Mouse (Mus musculus) heart, embryonic 14.5 days (tissue): ENCODE measurements around the gene Pop5. TPM values are rescaled to one million over a fixed set of nuclear protein-coding genes. Genes with fewer than 3 reads are reported as not detected.
A peak's percentile ranks its signal among the peaks of the same experiment; 100 is the strongest.

Experiments
- ATAC-seq: fragments of 200-750 bp; cut with Nextera tagmentation; 2 replicates; pipeline ENCODE4 v1.8.0; 2017; ENCODE audit warnings: low read depth, moderate TSS enrichment; ENCODE audit not compliant: insufficient number of reproducible peaks, insufficient read depth, low FRiP score
- H3K27ac ChIP-seq, 2 experiments: fragments of 200-500 bp in 1 of 2; fragments of 300-500 bp in 1 of 2; sonication (generic) in 1 of 2; replicated peaks in 1 of 2; 2 replicates each; pipeline ENCODE4 v1.5.1; 2012 to 2014; ENCODE audit warnings: low read depth in 2 of 2, low read length in 2 of 2, control low read depth in 1 of 2, mild to moderate bottlenecking in 1 of 2, mixed read lengths in 1 of 2; ENCODE audit not compliant: control insufficient read depth in 1 of 2, insufficient read depth in 1 of 2
- H3K27me3 ChIP-seq: fragments of 300-500 bp; sonication (generic); 2 replicates; pipeline ENCODE4 v1.6.1; 2014; ENCODE audit warnings: mild to moderate bottlenecking, low read length, control low read depth; ENCODE audit not compliant: control insufficient read depth, insufficient read depth
- H3K36me3 ChIP-seq: fragments of 300-500 bp; sonication (generic); 2 replicates; pipeline ENCODE4 v1.6.1; 2014; ENCODE audit warnings: mild to moderate bottlenecking, control low read depth, low read length, mixed read lengths; ENCODE audit not compliant: control insufficient read depth, insufficient read depth
- H3K4me1 ChIP-seq, 2 experiments: fragments of 200-500 bp in 1 of 2; fragments of 300-500 bp in 1 of 2; sonication (generic) in 1 of 2; 2 replicates each; pipeline ENCODE4 v1.6.1; 2012 to 2014; ENCODE audit warnings: low read length in 2 of 2, control low read depth in 1 of 2, mixed read lengths in 1 of 2; ENCODE audit not compliant: control insufficient read depth in 2 of 2, insufficient read depth in 2 of 2
- H3K4me2 ChIP-seq: fragments of 300-500 bp; sonication (generic); 2 replicates; pipeline ENCODE4 v1.6.1; 2014; ENCODE audit warnings: mild to moderate bottlenecking, low read length
- H3K4me3 ChIP-seq, 2 experiments: fragments of 200-500 bp in 1 of 2; fragments of 300-500 bp in 1 of 2; sonication (generic) in 1 of 2; 2 replicates each; pipeline ENCODE4 v1.5.1; 2012 to 2014; ENCODE audit warnings: low read length in 2 of 2, mild to moderate bottlenecking in 2 of 2, control low read depth in 1 of 2, low read depth in 1 of 2, moderate library complexity in 1 of 2; ENCODE audit not compliant: control insufficient read depth in 1 of 2, insufficient read depth in 1 of 2
- H3K9ac ChIP-seq: fragments of 300-500 bp; sonication (generic); 2 replicates; pipeline ENCODE4 v1.6.1; 2014; ENCODE audit warnings: mild to moderate bottlenecking, low read length
- H3K9me3 ChIP-seq: fragments of 300-500 bp; sonication (generic); 2 replicates; pipeline ENCODE4 v1.6.1; 2016; ENCODE audit warnings: low read length, control low read depth; ENCODE audit not compliant: control insufficient read depth
- WGBS: fragments of 180-500 bp; shearing (Covaris S2); extraction: QIAGEN DNeasy Blood & Tissue Kit; methylation state at CpG from one replicate; pipeline ENCODE4 v1.1.7; 2014; 5-methylcytosine and 5-hydroxymethylcytosine counted together
- polyA plus RNA-seq: library from polyadenylated mRNA; unstranded; fragments of >200 nt; fragmentation: Nextera tagmentation; extraction: Ambion mirVana; gene quantifications from 2 replicates; pipeline ENCODE4 v1.2.1, GENCODE M21; 2014

Pop5 gene
- polyA plus RNA-seq, 1 experiment from 2014 or later = 66.7 TPM

DNA sequence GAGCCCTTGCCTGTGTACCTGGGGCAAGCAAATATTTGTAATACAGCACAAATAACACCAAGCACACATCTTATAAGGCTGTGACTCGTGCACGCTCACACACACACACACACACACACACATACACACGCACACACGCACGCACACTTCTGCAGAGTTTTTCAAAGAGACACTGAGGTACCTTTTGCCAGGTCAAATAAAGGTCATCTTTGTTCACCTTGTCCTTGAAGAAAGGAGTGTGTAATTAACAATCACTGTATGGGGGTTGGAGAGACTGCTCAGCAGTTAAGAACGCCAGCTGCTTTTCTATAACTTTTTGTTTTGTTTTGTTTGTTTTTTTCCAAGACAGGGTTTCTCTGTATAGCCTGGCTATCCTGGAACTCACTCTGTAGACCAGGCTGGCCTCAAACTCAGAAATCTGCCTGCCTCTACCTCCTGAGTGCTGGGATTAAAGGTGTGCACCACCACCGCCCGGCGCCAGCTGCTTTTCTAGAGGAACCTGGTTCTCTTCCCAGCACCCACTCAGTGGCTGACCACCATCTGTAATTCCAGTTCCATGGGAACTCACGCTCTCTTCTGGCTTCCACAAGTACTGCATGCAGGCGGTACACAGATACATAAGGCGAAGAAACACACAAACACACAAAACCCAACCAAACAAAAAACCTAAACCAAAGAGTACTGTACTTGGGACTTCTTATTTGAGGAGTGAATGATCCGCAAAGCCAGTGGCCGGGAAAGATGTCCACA is 2.4 kb upstream of the Pop5 start:
- Histone ChIP-seq H3K36me3 (no peaks in the 10 kb centered on the region), H3K27me3 (no peaks in the 10 kb centered on the region), H3K9me3 (no peaks in the 10 kb centered on the region), H3K4me3 (no peak overlapping the region), H3K4me1 (peaks cover 11 to 12% of the 10 kb centered on the region in 2 experiments), H3K4me2 (no peak overlapping the region), H3K27ac (no peak overlapping the region), H3K9ac (no peak overlapping the region)
- no peak for ATAC-seq
- 94% methylated on average over 14 of the region's 14 CpGs for WGBS

DNA sequence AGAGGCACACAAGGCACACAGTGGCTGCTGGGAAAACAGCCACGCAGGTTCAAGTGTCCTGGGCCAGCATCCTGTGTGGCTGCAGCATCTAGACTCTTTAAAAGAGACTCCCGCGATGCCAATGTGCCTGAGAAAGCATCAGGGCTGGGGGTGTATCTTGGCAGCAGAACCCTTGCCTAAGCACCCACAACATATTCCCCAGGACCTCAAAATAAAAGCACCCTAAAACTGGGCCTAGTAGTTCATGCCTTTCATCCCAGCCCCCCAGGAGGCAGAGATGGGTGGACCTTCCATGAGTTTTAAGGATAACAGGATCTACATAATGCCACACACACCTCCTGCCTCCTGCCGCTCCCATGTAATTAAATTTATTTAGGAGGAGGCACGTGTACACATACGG is 1.1 kb upstream of the Pop5 start:
- 66% methylated on average over 6 of the region's 6 CpGs for WGBS
- H3K36me3 ChIP-seq = peaks cover 3% of the 10 kb centered on the region; the same call in 1 of the 2 replicates
- H3K9me3 ChIP-seq = no peaks in the 10 kb centered on the region
- no peaks in the 10 kb centered on the region for H3K27me3 ChIP-seq
- H3K27ac ChIP-seq = no peak overlapping the region
- H3K9ac ChIP-seq = no peak overlapping the region
- H3K4me2 ChIP-seq = no peak overlapping the region
- no peak overlapping the region for H3K4me3 ChIP-seq
- H3K4me1 ChIP-seq = peaks cover 15 to 20% of the 10 kb centered on the region in 2 experiments
- ATAC-seq = no peak

DNA sequence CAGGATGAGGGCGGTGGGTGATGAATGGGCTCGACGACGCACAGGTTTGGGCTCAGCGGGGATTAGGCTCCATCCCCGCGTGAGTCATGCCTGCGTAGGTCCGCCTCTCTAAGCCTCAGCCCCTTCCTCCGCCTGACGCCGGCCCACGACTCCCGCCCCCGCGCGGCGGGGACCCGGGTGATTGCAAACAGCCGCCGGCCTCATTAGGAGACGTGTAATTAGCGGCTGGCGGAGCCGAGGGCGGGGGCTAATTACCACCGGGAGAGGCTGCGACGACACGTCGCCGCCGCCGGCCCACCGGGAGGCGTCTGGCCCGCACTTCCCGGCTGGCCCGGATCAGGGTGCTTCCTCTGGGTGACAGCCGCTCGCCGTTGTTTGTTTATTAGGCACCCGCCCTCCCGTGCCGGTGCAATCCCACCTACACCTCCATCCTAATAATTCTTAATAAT is 289 bp upstream of the Pop5 start:
- WGBS = under 1% methylated on average over 31 of the region's 45 CpGs
- no peaks in the 10 kb centered on the region for H3K9me3 ChIP-seq
- H3K27ac ChIP-seq = no peak overlapping the region; a peak in 1 of 4 replicates
- H3K36me3 ChIP-seq = peaks cover 11% of the 10 kb centered on the region
- peak overlapping the region; percentile 81 for H3K9ac ChIP-seq
- H3K27me3 ChIP-seq = no peaks in the 10 kb centered on the region
- H3K4me3 ChIP-seq = peak overlapping the region; percentile 50 to 65
- peaks cover 15 to 20% of the 10 kb centered on the region in 2 experiments for H3K4me1 ChIP-seq
- H3K4me2 ChIP-seq = peak overlapping the region; percentile 88
- peak; percentile 36; the same call in 1 of the 2 replicates for ATAC-seq

DNA sequence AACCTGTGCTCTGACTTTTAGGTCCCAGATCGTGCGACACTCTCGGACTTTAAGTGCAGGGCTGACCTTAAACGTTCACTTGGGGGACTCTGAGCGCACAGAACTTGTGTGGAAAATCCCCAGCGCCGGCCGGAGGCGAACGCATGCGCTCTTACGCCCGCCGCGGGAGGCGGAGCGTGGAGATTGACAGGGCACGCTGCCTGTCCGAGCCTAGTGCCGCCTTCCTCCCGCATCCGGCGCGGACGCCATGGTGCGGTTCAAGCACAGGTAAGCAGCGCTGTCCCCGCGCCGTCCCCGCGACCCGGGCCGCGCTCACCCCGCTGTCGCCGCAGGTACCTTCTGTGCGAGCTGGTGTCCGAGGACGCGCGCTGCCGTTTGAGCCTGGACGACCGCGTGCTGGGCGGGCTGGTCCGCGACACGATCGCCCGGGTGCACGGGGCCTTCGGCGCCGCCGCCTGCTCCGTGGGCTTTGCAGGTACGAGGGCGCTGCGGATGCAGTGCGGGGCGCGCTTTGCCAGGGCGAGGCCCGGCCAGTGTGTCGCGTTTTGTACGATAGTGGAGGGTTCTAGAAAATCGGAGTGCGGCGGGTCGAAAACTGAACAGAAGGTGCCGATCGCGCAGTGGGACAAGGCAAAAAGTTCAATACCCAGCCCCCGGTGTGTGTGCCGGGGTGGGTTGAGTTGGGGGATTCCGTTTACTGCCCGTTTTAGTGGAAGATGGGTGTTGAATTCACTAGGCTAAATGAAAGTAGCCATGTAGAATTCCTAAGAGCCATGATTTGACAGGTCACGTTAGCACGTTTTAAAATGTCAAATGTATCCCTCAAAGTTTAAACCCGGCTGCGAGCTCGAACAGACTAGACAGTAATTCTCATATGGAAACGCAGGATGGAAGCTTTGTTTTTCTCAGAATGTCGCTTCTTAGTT is 2.4 kb downstream of the Pop5 start:
- ATAC-seq = peak; percentile 84
- Histone ChIP-seq H3K9me3 (no peaks in the 10 kb centered on the region), H3K9ac (peak overlapping the region; percentile 85), H3K4me3 (peak overlapping the region; percentile 72 to 79), H3K36me3 (peaks cover 39% of the 10 kb centered on the region), H3K4me1 (peaks cover 7 to 11% of the 10 kb centered on the region in 2 experiments), H3K4me2 (peak overlapping the region; percentile 94), H3K27me3 (no peaks in the 10 kb centered on the region), H3K27ac (peak overlapping the region; percentile 59 to 81; a peak in 3 of 4 replicates)
- WGBS = under 1% methylated on average over 88 of the region's 88 CpGs

DNA sequence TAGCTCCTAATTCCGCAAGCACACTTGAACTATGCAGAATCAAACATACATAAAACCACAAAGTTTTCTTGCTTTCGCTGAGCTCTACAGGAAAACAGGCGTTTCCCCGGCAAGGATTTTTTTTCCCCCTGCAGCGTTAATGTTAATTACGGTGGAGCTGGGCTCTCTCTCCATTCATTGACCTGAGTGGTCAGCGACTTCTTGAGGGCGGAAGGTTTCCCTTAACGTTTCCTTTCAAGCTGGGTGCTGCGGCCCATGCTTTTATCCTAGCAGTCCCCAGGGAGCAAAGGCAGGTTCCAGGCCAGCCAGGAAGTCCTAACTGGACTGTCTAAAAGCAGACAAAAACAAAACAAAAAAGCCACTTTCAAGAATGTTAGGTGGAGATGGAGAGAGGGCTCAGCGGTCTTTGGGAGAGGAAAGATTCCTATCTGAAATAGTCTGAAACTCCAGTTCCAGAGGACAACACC is 3.1 kb downstream of the Pop5 start:
- ATAC-seq = no peak
- Histone ChIP-seq H3K27me3 (no peaks in the 10 kb centered on the region), H3K27ac (no peak overlapping the region), H3K36me3 (peaks cover 46% of the 10 kb centered on the region), H3K9ac (peak overlapping the region; percentile 85), H3K4me1 (peaks cover 7 to 11% of the 10 kb centered on the region in 2 experiments), H3K4me3 (peak overlapping the region; percentile 72 to 79; a peak in 3 of 4 replicates), H3K4me2 (peak overlapping the region; percentile 94), H3K9me3 (no peaks in the 10 kb centered on the region)
- WGBS = 9% methylated on average over 11 of the region's 11 CpGs

DNA sequence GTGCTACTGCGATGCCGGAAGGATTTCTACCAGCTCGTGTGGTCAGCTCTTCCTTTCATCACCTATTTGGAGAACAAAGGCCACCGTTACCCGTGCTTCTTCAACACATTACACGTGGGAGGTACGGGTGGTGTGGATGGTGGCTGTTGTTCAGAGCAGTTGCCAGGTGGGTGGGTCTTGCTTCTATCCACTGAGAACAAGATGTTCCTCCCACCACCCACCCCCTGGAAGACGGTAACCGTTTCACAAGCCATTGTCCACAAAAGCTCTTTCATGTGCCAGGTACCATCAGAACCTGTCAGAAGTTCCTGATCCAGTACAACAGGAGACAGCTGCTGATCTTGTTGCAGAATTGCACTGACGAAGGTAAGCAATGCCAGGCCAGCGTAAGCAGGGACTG is 4.6 kb downstream of the Pop5 start:
- H3K9me3 ChIP-seq = no peaks in the 10 kb centered on the region
- no peak overlapping the region for H3K4me2 ChIP-seq
- H3K9ac ChIP-seq = no peak overlapping the region
- ATAC-seq = no peak
- peaks cover 60% of the 10 kb centered on the region for H3K36me3 ChIP-seq
- no peaks in the 10 kb centered on the region for H3K27me3 ChIP-seq
- no peak overlapping the region for H3K27ac ChIP-seq
- no peak overlapping the region for H3K4me3 ChIP-seq
- peaks cover 5 to 9% of the 10 kb centered on the region in 2 experiments for H3K4me1 ChIP-seq
- WGBS = 74% methylated on average over 11 of the region's 11 CpGs

DNA sequence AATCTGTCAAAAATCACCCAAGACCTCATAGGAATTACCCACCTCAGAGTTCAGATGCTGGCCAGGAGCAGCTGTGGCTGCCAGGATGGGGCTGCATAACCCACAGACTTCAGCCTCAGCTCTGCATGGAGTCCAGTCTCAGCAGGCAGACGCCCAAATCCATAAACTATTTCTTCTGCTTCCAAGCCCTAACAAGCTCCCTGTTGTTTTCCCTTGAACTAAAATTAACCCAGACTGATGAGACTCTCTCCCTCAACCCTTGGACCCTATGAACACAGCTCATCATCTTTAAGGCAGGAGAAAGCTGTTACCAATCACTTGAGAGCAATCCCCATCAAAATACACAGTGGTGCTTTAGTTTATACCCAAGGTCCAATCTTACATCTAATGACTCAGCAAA is 19.8 kb downstream of the Pop5 start:
- Histone ChIP-seq H3K9me3 (no peaks in the 10 kb centered on the region), H3K4me1 (no peaks in the 10 kb centered on the region), H3K4me3 (no peak overlapping the region), H3K27ac (no peak overlapping the region), H3K4me2 (no peak overlapping the region), H3K36me3 (peaks cover 71% of the 10 kb centered on the region), H3K9ac (no peak overlapping the region), H3K27me3 (no peaks in the 10 kb centered on the region)
- no peak for ATAC-seq
- whole genome bisulfite sequencing = 81% methylated on average over 1 of the region's 1 CpGs
